Mouse (Mus musculus) granulocyte monocyte progenitor cell, adult 5-6 weeks (primary cell): ENCODE results near the gene Prl3d3. TPM values are rescaled to one million over a fixed set of nuclear protein-coding genes. Genes with fewer than 3 reads are reported as not detected.
"Not testable (repeated sequence)": the region's sequence is repeated elsewhere in the genome, so short reads cannot be mapped to it uniquely, and the experiment has no call there.

ENCODE experiments used
- ATAC-seq: replicated peaks from 2 replicates; pipeline ENCODE4 v1.8.0; 2016; ENCODE audit warnings: mild to moderate bottlenecking, moderate TSS enrichment, inconsistent platforms; ENCODE audit not compliant: poor library complexity, severe bottlenecking
- total RNA-seq, 2 experiments: library from RNA; stranded (forward) in 1 of 2; stranded (reverse) in 1 of 2; fragments of 200-712, 200-1000 nt in 1 of 2; fragments of >200 nt in 1 of 2; fragmentation: Nextera tagmentation in 1 of 2; gene quantifications; 2 replicates each; pipeline ENCODE4 v1.2.3; 2014 to 2017

Gene Prl3d3
- total RNA-seq (2014; fragmentation: Nextera tagmentation) (not detected in 2 replicates), total RNA-seq (2017) (not detected in 2 replicates)

- ATAC-seq: not testable (repeated sequence)
These were observed at the start of gene Prl3d3 for GRCm38 (mm10) chr13:27156490-27156889. Prl3d3 (plus strand) TSS chr13:27156790.

- not testable (repeated sequence) for ATAC-seq
These were observed 35.2 kb upstream of the Prl3d3 start, which contains the start of gene Prl3d2 for GRCm38 (mm10) chr13:27121398-27121797. Prl3d2 (plus strand) TSS chr13:27121698.

DNA sequence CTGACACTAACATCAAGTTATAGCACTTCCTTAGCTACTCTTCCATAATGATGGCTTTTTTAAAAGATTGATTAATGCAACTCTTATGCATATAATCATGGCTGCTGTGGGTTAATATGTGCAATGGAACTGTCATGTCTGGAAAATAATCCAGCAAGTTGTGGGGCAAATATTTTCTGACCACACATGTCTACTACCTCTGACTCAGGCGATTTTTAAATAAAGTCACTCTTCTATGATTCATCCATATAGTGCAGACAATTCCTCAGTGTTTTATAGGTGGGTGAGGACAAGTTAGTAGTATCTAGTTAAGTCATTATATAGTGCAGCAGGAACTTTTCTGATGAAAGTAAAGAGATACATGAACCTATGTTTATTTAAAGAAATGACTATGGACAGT, 8.3 kb upstream of the Prl3d3 start:
- no peak for ATAC-seq

- no peak for ATAC-seq
These were observed 39.8 kb downstream of the Prl3d3 start, which contains the start of gene Prl3c1 for GRCm38 (mm10) chr13:27196359-27196758. Prl3c1 (plus strand) TSS chr13:27196659.

Other genes with a start within 250 kb of the Prl3d3 start
- gene Prl, start 99.2 kb upstream of the Prl3d3 start, total RNA-seq (2014; fragmentation: Nextera tagmentation): not detected in 2 replicates
- gene Prl, start 99.2 kb upstream of the Prl3d3 start, total RNA-seq (2017): not detected in 2 replicates
- not detected in 2 replicates for gene Prl3d1, start 62.6 kb upstream of the Prl3d3 start, total RNA-seq (2014; fragmentation: Nextera tagmentation)
- not detected in 2 replicates for gene Prl3d1, start 62.6 kb upstream of the Prl3d3 start, total RNA-seq (2017)
- not detected in 2 replicates for gene Prl3d2, start 35.1 kb upstream of the Prl3d3 start, total RNA-seq (2014; fragmentation: Nextera tagmentation)
- gene Prl3d2, start 35.1 kb upstream of the Prl3d3 start, total RNA-seq (2017): not detected in 2 replicates
- gene Prl3c1, start 39.9 kb downstream of the Prl3d3 start, total RNA-seq (2014; fragmentation: Nextera tagmentation): not detected in 2 replicates
- not detected in 2 replicates for gene Prl3c1, start 39.9 kb downstream of the Prl3d3 start, total RNA-seq (2017)
- gene Prl3b1, start 85.1 kb downstream of the Prl3d3 start, total RNA-seq (2014; fragmentation: Nextera tagmentation): not detected in 2 replicates
- not detected in 2 replicates for gene Prl3b1, start 85.1 kb downstream of the Prl3d3 start, total RNA-seq (2017)
- not detected in 2 replicates for gene Prl3a1, start 102.6 kb downstream of the Prl3d3 start, total RNA-seq (2014; fragmentation: Nextera tagmentation)
- not detected in 2 replicates for gene Prl3a1, start 102.6 kb downstream of the Prl3d3 start, total RNA-seq (2017)
- not detected in 2 replicates for gene Prl6a1, start 155.8 kb downstream of the Prl3d3 start, total RNA-seq (2014; fragmentation: Nextera tagmentation)
- not detected in 2 replicates for gene Prl6a1, start 155.8 kb downstream of the Prl3d3 start, total RNA-seq (2017)
- gene Prl8a2, start 188.9 kb downstream of the Prl3d3 start, total RNA-seq (2014; fragmentation: Nextera tagmentation): not detected in 2 replicates
- not detected in 2 replicates for gene Prl8a2, start 188.9 kb downstream of the Prl3d3 start, total RNA-seq (2017)
- gene Prl2b1, start 234.1 kb downstream of the Prl3d3 start, total RNA-seq (2014; fragmentation: Nextera tagmentation): not detected in 2 replicates
- gene Prl2b1, start 234.1 kb downstream of the Prl3d3 start, total RNA-seq (2017): not detected in 2 replicates